Mouse (Mus musculus): ENCODE results near the gene Kcne2. TPM values are rescaled to one million over a fixed set of nuclear protein-coding genes. Genes with fewer than 3 reads are reported as not detected.

Kcne2 gene
- 12.8 TPM for polyA plus RNA-seq (2014; fragmentation: Illumina TruSeq; extraction: RNeasy Lipid Tissue Mini Kit (QIAGEN cat#74804))

GRCm38 (mm10) chr16:92292101-92292500 is at the start of gene Kcne2:
TSS of gene Kcne2 (plus strand) at chr16:92292389.

GRCm38 (mm10) chr16:92300649-92301411 is 8.6 kb downstream of the Kcne2 start, which contains the start of gene Smim11:
TSS of gene Smim11 (plus strand) at chr16:92301286.

GRCm38 (mm10) chr16:92321341-92321740 is 29.2 kb downstream of the Kcne2 start, which contains the start of gene Fam243:
TSS of gene Fam243 (minus strand) at chr16:92321441.

Other genes starting within 250 kb of the Kcne2 start
- 73.0 TPM for gene Mrps6, start 234.1 kb upstream of the Kcne2 start, polyA plus RNA-seq (2014; fragmentation: Illumina TruSeq; extraction: RNeasy Lipid Tissue Mini Kit (QIAGEN cat#74804))
- not detected for gene Gm49711, start 234.1 kb upstream of the Kcne2 start, polyA plus RNA-seq (2014; fragmentation: Illumina TruSeq; extraction: RNeasy Lipid Tissue Mini Kit (QIAGEN cat#74804))
- gene Slc5a3, start 234.1 kb upstream of the Kcne2 start, polyA plus RNA-seq (2014; fragmentation: Illumina TruSeq; extraction: RNeasy Lipid Tissue Mini Kit (QIAGEN cat#74804)) = 35.0 TPM
- gene Smim11, start 8.9 kb downstream of the Kcne2 start, polyA plus RNA-seq (2014; fragmentation: Illumina TruSeq; extraction: RNeasy Lipid Tissue Mini Kit (QIAGEN cat#74804)) = 111 TPM
- not detected for gene Fam243, start 29.1 kb downstream of the Kcne2 start, polyA plus RNA-seq (2014; fragmentation: Illumina TruSeq; extraction: RNeasy Lipid Tissue Mini Kit (QIAGEN cat#74804))
- gene Kcne1, start 67.1 kb downstream of the Kcne2 start, polyA plus RNA-seq (2014; fragmentation: Illumina TruSeq; extraction: RNeasy Lipid Tissue Mini Kit (QIAGEN cat#74804)) = not detected
- 10.0 TPM for gene Rcan1, start 178.5 kb downstream of the Kcne2 start, polyA plus RNA-seq (2014; fragmentation: Illumina TruSeq; extraction: RNeasy Lipid Tissue Mini Kit (QIAGEN cat#74804))
- gene Clic6, start 193.3 kb downstream of the Kcne2 start, polyA plus RNA-seq (2014; fragmentation: Illumina TruSeq; extraction: RNeasy Lipid Tissue Mini Kit (QIAGEN cat#74804)) = 1.4 TPM